Mouse (Mus musculus): ENCODE data around the gene Gm17078. TPM values are rescaled to one million over a fixed set of nuclear protein-coding genes. Genes with fewer than 3 reads are reported as not detected.
"Not testable (repeated sequence)": the region's sequence is repeated elsewhere in the genome, so short reads cannot be mapped to it uniquely, and the experiment has no call there.

Gm17078 gene
- polyA plus RNA-seq (2015; fragmentation: Nextera tagmentation; extraction: Ambion mirVana) = not detected in 2 replicates

GRCm38 (mm10) chr14:51611210-51611609, at the start of gene Gm17078:
Gene Gm17078, minus strand, starts transcription at chr14:51611310.
- Histone ChIP-seq H3K4me3 (no peak within 1 kb of the TSS), H3K27me3 (no peaks in the 10 kb centered on the region)
- no peak for ATAC-seq (replicated peaks; ENCODE audit: insufficient number of reproducible peaks, insufficient read depth, low FRiP score, low read depth)

GRCm38 (mm10) chr14:51635566-51635965, 24.5 kb upstream of the Gm17078 start, which contains the start of gene Gm4181:
Gene Gm4181, minus strand, starts transcription at chr14:51635666.
- H3K27ac ChIP-seq; H3K4me2 ChIP-seq; H3K27me3 ChIP-seq; H3K9me3 ChIP-seq (replicated peaks); H3K4me1 ChIP-seq (replicated peaks); ATAC-seq (replicated peaks; ENCODE audit: insufficient number of reproducible peaks, insufficient read depth, low FRiP score, low read depth); H3K4me3 ChIP-seq; H3K36me3 ChIP-seq; H3K9ac ChIP-seq: not testable (repeated sequence)
- WGBS = 80% methylated on average over 1 of the region's 1 CpGs

More at GRCm38 (mm10) chr14:51611210-51611609, at the start of gene Gm17078:
- no peaks in the 10 kb centered on the region for H3K36me3 ChIP-seq
- H3K9ac ChIP-seq = no peak within 1 kb of the TSS
- H3K9me3 ChIP-seq (replicated peaks) = no peaks in the 10 kb centered on the region
- WGBS = 75% methylated on average over 1 of the region's 1 CpGs
- H3K27ac ChIP-seq = no peak within 1 kb of the TSS
- no peaks in the 10 kb centered on the region for H3K4me1 ChIP-seq (replicated peaks)
- no peak within 1 kb of the TSS for H3K4me2 ChIP-seq

GRCm38 (mm10) chr14:51632426-51632825, 21.3 kb upstream of the Gm17078 start:
- H3K27me3 ChIP-seq; H3K4me2 ChIP-seq; H3K9me3 ChIP-seq (replicated peaks); H3K4me3 ChIP-seq; ATAC-seq (replicated peaks; ENCODE audit: insufficient number of reproducible peaks, insufficient read depth, low FRiP score, low read depth); H3K9ac ChIP-seq; H3K27ac ChIP-seq; H3K36me3 ChIP-seq; H3K4me1 ChIP-seq (replicated peaks): not testable (repeated sequence)
- 87% methylated on average over 1 of the region's 1 CpGs for WGBS

- H3K4me1 ChIP-seq (replicated peaks); H3K9ac ChIP-seq; H3K27me3 ChIP-seq; H3K4me3 ChIP-seq; H3K36me3 ChIP-seq; H3K27ac ChIP-seq; H3K9me3 ChIP-seq (replicated peaks); ATAC-seq (replicated peaks; ENCODE audit: insufficient number of reproducible peaks, insufficient read depth, low FRiP score, low read depth); H3K4me2 ChIP-seq: not testable (repeated sequence)
- 80% methylated on average over 4 of the region's 4 CpGs for WGBS
Observed at GRCm38 (mm10) chr14:51592039-51592438, 19.1 kb downstream of the Gm17078 start, which contains the start of gene Gm17174. Gene Gm17174, minus strand, starts transcription at chr14:51592139.

- not testable (repeated sequence) for H3K4me1 ChIP-seq (replicated peaks); H3K9ac ChIP-seq; H3K27me3 ChIP-seq; H3K27ac ChIP-seq; ATAC-seq (replicated peaks; ENCODE audit: insufficient number of reproducible peaks, insufficient read depth, low FRiP score, low read depth); H3K9me3 ChIP-seq (replicated peaks); H3K4me3 ChIP-seq; H3K4me2 ChIP-seq; H3K36me3 ChIP-seq
- WGBS = 91% methylated on average over 2 of the region's 2 CpGs
Observed at GRCm38 (mm10) chr14:51573963-51574362, 37.1 kb downstream of the Gm17078 start, which contains the start of gene Gm17175. Gene Gm17175, minus strand, starts transcription at chr14:51574063.

Other genes with a start within 250 kb of the Gm17078 start
- not detected in 2 replicates for gene Gm7247, start 249.6 kb downstream of the Gm17078 start, polyA plus RNA-seq (2015; fragmentation: Nextera tagmentation; extraction: Ambion mirVana)
- gene Vmn2r88, start 200.5 kb downstream of the Gm17078 start, polyA plus RNA-seq (2015; fragmentation: Nextera tagmentation; extraction: Ambion mirVana) = not detected in 2 replicates
- not detected in 2 replicates for gene Vmn2r89, start 159.5 kb downstream of the Gm17078 start, polyA plus RNA-seq (2015; fragmentation: Nextera tagmentation; extraction: Ambion mirVana)
- gene Gm5622, start 58.5 kb downstream of the Gm17078 start, polyA plus RNA-seq (2015; fragmentation: Nextera tagmentation; extraction: Ambion mirVana) = not detected in 2 replicates
- not detected in 2 replicates for gene Gm17175, start 37.2 kb downstream of the Gm17078 start, polyA plus RNA-seq (2015; fragmentation: Nextera tagmentation; extraction: Ambion mirVana)
- not detected in 2 replicates for gene Gm17174, start 19.2 kb downstream of the Gm17078 start, polyA plus RNA-seq (2015; fragmentation: Nextera tagmentation; extraction: Ambion mirVana)
- not detected in 2 replicates for gene Gm4181, start 24.4 kb upstream of the Gm17078 start, polyA plus RNA-seq (2015; fragmentation: Nextera tagmentation; extraction: Ambion mirVana)
- not detected in 2 replicates for gene Gm17079, start 84.2 kb upstream of the Gm17078 start, polyA plus RNA-seq (2015; fragmentation: Nextera tagmentation; extraction: Ambion mirVana)
- not detected in 2 replicates for gene Gm5800, start 105.9 kb upstream of the Gm17078 start, polyA plus RNA-seq (2015; fragmentation: Nextera tagmentation; extraction: Ambion mirVana)
- not detected in 2 replicates for gene Ang4, start 162.3 kb upstream of the Gm17078 start, polyA plus RNA-seq (2015; fragmentation: Nextera tagmentation; extraction: Ambion mirVana)
- gene AY358078, start 188.7 kb upstream of the Gm17078 start, polyA plus RNA-seq (2015; fragmentation: Nextera tagmentation; extraction: Ambion mirVana) = not detected in 2 replicates
- gene Ear6, start 242.4 kb upstream of the Gm17078 start, polyA plus RNA-seq (2015; fragmentation: Nextera tagmentation; extraction: Ambion mirVana) = not detected in 2 replicates

All from heart, embryonic 15.5 days (tissue).